Mouse (Mus musculus) small intestine, adult 2 months (tissue): ENCODE results near the gene Papola. TPM values are rescaled to one million over a fixed set of nuclear protein-coding genes. Genes with fewer than 3 reads are reported as not detected.
"Not testable (repeated sequence)": the region's sequence is repeated elsewhere in the genome, so short reads cannot be mapped to it uniquely, and the experiment has no call there.

ENCODE experiments used
- H3K27ac ChIP-seq: fragments of 200-500 bp; 2 replicates; pipeline ENCODE4 v1.5.1; 2012; ENCODE audit warnings: low read depth, low read length, control low read depth, inconsistent platforms; ENCODE audit not compliant: insufficient read depth
- H3K27me3 ChIP-seq: fragments of 200-500 bp; 2 replicates; pipeline ENCODE4 v1.6.1; 2012; ENCODE audit warnings: mild to moderate bottlenecking, moderate library complexity, low read length, inconsistent platforms; ENCODE audit not compliant: control insufficient read depth, insufficient read depth
- H3K36me3 ChIP-seq: fragments of 200-500 bp; 2 replicates; pipeline ENCODE4 v1.6.1; 2012; ENCODE audit warnings: mild to moderate bottlenecking, low read length, control low read depth, inconsistent platforms; ENCODE audit not compliant: control insufficient read depth, insufficient read depth
- H3K4me1 ChIP-seq: fragments of 200-500 bp; 2 replicates; pipeline ENCODE4 v1.6.1; 2012; ENCODE audit warnings: low read length, inconsistent platforms, mixed read lengths; ENCODE audit not compliant: control insufficient read depth, insufficient read depth, insufficient read length
- H3K4me3 ChIP-seq: fragments of 200-500 bp; 2 replicates; pipeline ENCODE4 v1.5.1; 2012; ENCODE audit warnings: low read depth, mild to moderate bottlenecking, control low read depth, inconsistent platforms, low read length, moderate library complexity
- CTCF ChIP-seq: fragments of 200-500 bp; IDR thresholded peaks from 2 replicates; pipeline ENCODE4 v1.5.1; 2012; ENCODE audit warnings: low read depth, mild to moderate bottlenecking, control low read depth, inconsistent platforms, low read length, moderate library complexity, mixed read lengths; ENCODE audit not compliant: insufficient replicate concordance, insufficient read length; ENCODE audit errors: extremely low read depth
- POLR2A ChIP-seq: fragments of 200-500 bp; IDR thresholded peaks from 2 replicates; pipeline ENCODE4 v1.6.1; 2012; ENCODE audit warnings: low read depth, mild to moderate bottlenecking, control low read depth, inconsistent platforms, low read length, moderate library complexity
- WGBS: fragments of 180-500 bp; shearing (Covaris S2); methylation state at CpG from one replicate; pipeline ENCODE4 v1.1.7; 2018; 5-methylcytosine and 5-hydroxymethylcytosine counted together
- polyA plus RNA-seq: library from polyadenylated mRNA; depleted of rRNA; stranded (reverse); fragments of >200 nt; gene quantifications from 2 replicates; pipeline ENCODE4 v1.2.3, GENCODE M21; 2012

Gene Papola
- polyA plus RNA-seq, 1 experiment: 61.3 TPM

GRCm38 (mm10) chr12:105840545-105840944, 56.1 kb downstream of the Papola start:
- WGBS: 94% methylated on average over 8 of the region's 8 CpGs

GRCm38 (mm10) chr12:105843243-105844005, 58.9 kb downstream of the Papola start:
- 72% methylated on average over 12 of the region's 12 CpGs for WGBS
- no peak overlapping the region for H3K27ac ChIP-seq
- TF ChIP-seq POLR2A (no peak), CTCF (no peak)
- peaks cover 18% of the 10 kb centered on the region; the same call in 1 of the 2 replicates for H3K36me3 ChIP-seq
- H3K4me1 ChIP-seq: no peaks in the 10 kb centered on the region
- no peaks in the 10 kb centered on the region for H3K27me3 ChIP-seq
- no peak overlapping the region for H3K4me3 ChIP-seq

More at GRCm38 (mm10) chr12:105840545-105840944, 56.1 kb downstream of the Papola start:
- not testable (repeated sequence) for H3K27ac ChIP-seq, H3K27me3 ChIP-seq, H3K4me1 ChIP-seq, H3K4me3 ChIP-seq
- peaks cover 39% of the 10 kb centered on the region for H3K36me3 ChIP-seq
- TF ChIP-seq CTCF: peak; percentile 24; the same call in 1 of the 2 replicates

- Histone ChIP-seq H3K27ac (no peak overlapping the region), H3K36me3 (peaks cover 17% of the 10 kb centered on the region; the same call in 1 of the 2 replicates), H3K4me1 (no peaks in the 10 kb centered on the region), H3K4me3 (no peak overlapping the region), H3K27me3 (no peaks in the 10 kb centered on the region)
- WGBS: 83% methylated on average over 4 of the region's 4 CpGs
- no peak for TF ChIP-seq CTCF
- TF ChIP-seq POLR2A: no peak
These were observed 59.9 kb downstream of the Papola start for GRCm38 (mm10) chr12:105844406-105844805.

DNA sequence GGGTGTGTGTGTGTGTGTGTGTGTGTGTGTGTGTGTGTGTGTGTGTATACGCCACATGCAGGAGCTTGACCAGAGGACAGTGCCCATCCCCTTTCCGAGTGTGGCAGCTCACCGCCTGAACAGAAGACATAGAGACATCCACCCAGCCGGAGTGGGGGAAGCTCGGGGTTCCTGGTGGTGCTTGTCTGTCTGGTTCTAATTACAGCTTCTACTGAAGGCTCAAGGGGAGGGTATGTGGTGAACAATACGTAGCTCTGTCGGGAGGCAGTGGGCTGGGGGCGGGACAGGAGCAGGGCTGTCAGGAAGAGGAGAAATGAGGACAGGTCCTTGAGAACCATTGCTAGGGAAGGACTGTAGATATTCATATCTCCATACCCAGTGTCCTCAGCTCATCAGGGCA, 64.6 kb downstream of the Papola start:
- Histone ChIP-seq H3K36me3 (no peaks in the 10 kb centered on the region), H3K27ac (no peak overlapping the region), H3K27me3 (no peaks in the 10 kb centered on the region), H3K4me1 (no peaks in the 10 kb centered on the region), H3K4me3 (no peak overlapping the region)
- 70% methylated on average over 8 of the region's 8 CpGs for WGBS
- TF ChIP-seq CTCF (no peak), POLR2A (no peak)

DNA sequence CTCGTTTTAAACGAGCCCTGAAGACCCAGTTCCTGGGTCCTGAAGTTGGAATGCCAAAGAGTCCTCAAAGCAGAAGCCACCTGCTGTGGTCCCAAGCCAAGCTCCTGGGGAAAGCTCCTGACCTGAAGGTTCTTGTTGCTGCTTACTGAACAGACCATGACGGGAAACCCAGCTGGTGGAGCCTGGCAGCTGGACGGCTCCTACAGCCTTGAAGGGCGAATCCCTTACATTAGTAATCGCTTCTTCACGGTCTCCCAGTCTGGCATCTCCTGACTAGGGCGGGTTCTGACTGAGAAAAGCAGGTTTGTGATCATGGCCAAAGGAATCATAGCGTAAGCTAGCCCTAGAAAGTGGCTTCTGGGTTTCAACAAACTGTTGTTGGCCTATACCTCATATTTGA, 66.2 kb downstream of the Papola start:
- no peaks in the 10 kb centered on the region for H3K4me1 ChIP-seq
- WGBS: 65% methylated on average over 9 of the region's 9 CpGs
- no peak overlapping the region for H3K4me3 ChIP-seq
- no peaks in the 10 kb centered on the region for H3K27me3 ChIP-seq
- TF ChIP-seq CTCF (no peak), POLR2A (no peak)
- H3K36me3 ChIP-seq: no peaks in the 10 kb centered on the region
- H3K27ac ChIP-seq: no peak overlapping the region

- WGBS: 61% methylated on average over 7 of the region's 7 CpGs
- TF ChIP-seq POLR2A: no peak
- TF ChIP-seq CTCF: no peak
These were observed 68.3 kb downstream of the Papola start for GRCm38 (mm10) chr12:105852798-105853197.

GRCm38 (mm10) chr12:105854639-105855038, 70.1 kb downstream of the Papola start:
- Histone ChIP-seq H3K27me3 (no peaks in the 10 kb centered on the region), H3K36me3 (no peaks in the 10 kb centered on the region), H3K27ac (no peak overlapping the region), H3K4me1 (no peaks in the 10 kb centered on the region), H3K4me3 (no peak overlapping the region)
- 16% methylated on average over 6 of the region's 6 CpGs for WGBS
- TF ChIP-seq POLR2A (no peak), CTCF (peak; percentile 15; the same call in 1 of the 2 replicates)

More at GRCm38 (mm10) chr12:105852798-105853197, 68.3 kb downstream of the Papola start:
- Histone ChIP-seq H3K27ac (no peak overlapping the region), H3K27me3 (no peaks in the 10 kb centered on the region), H3K4me3 (no peak overlapping the region), H3K4me1 (no peaks in the 10 kb centered on the region), H3K36me3 (no peaks in the 10 kb centered on the region)
